Mouse (Mus musculus) kidney, embryonic 14.5 days (tissue): ENCODE data around the gene Rag2. TPM values are rescaled to one million over a fixed set of nuclear protein-coding genes. Genes with fewer than 3 reads are reported as not detected.

Source experiments
- ATAC-seq: fragments of 200-750 bp; cut with Nextera tagmentation; 2 replicates; pipeline ENCODE4 v1.8.0; 2017; ENCODE audit warnings: moderate number of reproducible peaks, mild to moderate bottlenecking, moderate TSS enrichment, moderate library complexity; ENCODE audit not compliant: low FRiP score, low TSS enrichment
- H3K27ac ChIP-seq: fragments of 300-500 bp; sonication (generic); 2 replicates; pipeline ENCODE4 v1.5.1; 2014; ENCODE audit warnings: low read depth, mild to moderate bottlenecking, low read length, moderate library complexity, mixed read lengths
- H3K27me3 ChIP-seq: fragments of 300-500 bp; sonication (generic); 2 replicates; pipeline ENCODE4 v1.6.1; 2014; ENCODE audit warnings: mild to moderate bottlenecking, low read length; ENCODE audit not compliant: control insufficient read depth, insufficient read depth
- H3K36me3 ChIP-seq: fragments of 300-500 bp; sonication (generic); 2 replicates; pipeline ENCODE4 v1.6.1; 2014; ENCODE audit warnings: low read length, mixed read lengths; ENCODE audit not compliant: control insufficient read depth, insufficient read depth
- H3K4me1 ChIP-seq: fragments of 300-500 bp; sonication (generic); 2 replicates; pipeline ENCODE4 v1.6.1; 2014; ENCODE audit warnings: low read length, mixed read lengths; ENCODE audit not compliant: control insufficient read depth, insufficient read depth
- H3K4me2 ChIP-seq: fragments of 300-500 bp; sonication (generic); replicated peaks from 2 replicates; pipeline ENCODE4 v1.6.1; 2014; ENCODE audit warnings: low read depth, mild to moderate bottlenecking, low read length
- H3K4me3 ChIP-seq: fragments of 300-500 bp; sonication (generic); 2 replicates; pipeline ENCODE4 v1.5.1; 2014; ENCODE audit warnings: mild to moderate bottlenecking, low read length
- H3K9ac ChIP-seq: fragments of 300-500 bp; sonication (generic); 2 replicates; pipeline ENCODE4 v1.6.1; 2014; ENCODE audit warnings: low read depth, mild to moderate bottlenecking, low read length, moderate library complexity
- H3K9me3 ChIP-seq: fragments of 300-500 bp; sonication (generic); 2 replicates; pipeline ENCODE4 v1.6.1; 2016; ENCODE audit warnings: low read length; ENCODE audit not compliant: control insufficient read depth
- WGBS: fragments of 180-500 bp; shearing (Covaris S2); extraction: QIAGEN DNeasy Blood & Tissue Kit; methylation state at CpG from one replicate; pipeline ENCODE4 v1.1.7; 2014; 5-methylcytosine and 5-hydroxymethylcytosine counted together
- polyA plus RNA-seq: library from polyadenylated mRNA; unstranded; fragments of >200 nt; fragmentation: Nextera tagmentation; extraction: Ambion mirVana; gene quantifications from 2 replicates; pipeline ENCODE4 v1.2.1, GENCODE M21; 2014

Gene Rag2
- polyA plus RNA-seq, 1 experiment from 2014 or later: 0.11 TPM

GRCm38 (mm10) chr2:101665058-101665702 lies 40.7 kb downstream of the Rag2 start:
- H3K9ac ChIP-seq: no peak overlapping the region
- H3K9me3 ChIP-seq: no peaks in the 10 kb centered on the region
- H3K27me3 ChIP-seq: 0 out of 2 replicates have a peak, but pooled peaks cover 3% of the 10 kb centered on the region
- no peak overlapping the region for H3K4me3 ChIP-seq
- no peak overlapping the region for H3K27ac ChIP-seq
- no peak overlapping the region for H3K4me2 ChIP-seq
- WGBS: 24% methylated on average over 9 of the region's 9 CpGs
- H3K4me1 ChIP-seq: no peaks in the 10 kb centered on the region
- H3K36me3 ChIP-seq: no peaks in the 10 kb centered on the region
- peak; percentile 80 for ATAC-seq

- no peak overlapping the region for H3K4me2 ChIP-seq
- ATAC-seq: no peak
- no peaks in the 10 kb centered on the region for H3K9me3 ChIP-seq
- H3K9ac ChIP-seq: no peak overlapping the region
- WGBS: 89% methylated on average over 3 of the region's 3 CpGs
- 0 out of 2 replicates have a peak, but pooled peaks cover 3% of the 10 kb centered on the region for H3K27me3 ChIP-seq
- H3K36me3 ChIP-seq: no peaks in the 10 kb centered on the region
- no peaks in the 10 kb centered on the region for H3K4me1 ChIP-seq
- H3K4me3 ChIP-seq: no peak overlapping the region
- H3K27ac ChIP-seq: no peak overlapping the region
Observed at GRCm38 (mm10) chr2:101665703-101666092, 41.2 kb downstream of the Rag2 start.

GRCm38 (mm10) chr2:101668751-101669150 lies 44.2 kb downstream of the Rag2 start:
- H3K9me3 ChIP-seq: no peaks in the 10 kb centered on the region
- H3K36me3 ChIP-seq: no peaks in the 10 kb centered on the region
- H3K4me2 ChIP-seq: no peak overlapping the region
- no peak overlapping the region for H3K9ac ChIP-seq
- H3K27me3 ChIP-seq: no peaks in the 10 kb centered on the region
- no peak overlapping the region for H3K4me3 ChIP-seq
- ATAC-seq: no peak
- 95% methylated on average over 3 of the region's 3 CpGs for WGBS
- no peak overlapping the region for H3K27ac ChIP-seq
- no peaks in the 10 kb centered on the region for H3K4me1 ChIP-seq

GRCm38 (mm10) chr2:101673547-101673946 lies 49.0 kb downstream of the Rag2 start:
- Histone ChIP-seq H3K9me3 (no peaks in the 10 kb centered on the region), H3K9ac (no peak overlapping the region), H3K27me3 (no peaks in the 10 kb centered on the region), H3K36me3 (no peaks in the 10 kb centered on the region), H3K4me3 (no peak overlapping the region), H3K4me1 (no peaks in the 10 kb centered on the region), H3K4me2 (no peak overlapping the region), H3K27ac (no peak overlapping the region)
- 86% methylated on average over 3 of the region's 3 CpGs for WGBS
- ATAC-seq: no peak

GRCm38 (mm10) chr2:101678236-101679021 lies 53.9 kb downstream of the Rag2 start, which contains the start of gene Traf6:
Gene Traf6 (plus strand): TSS chr2:101678429.
- WGBS: under 1% methylated on average over 66 of the region's 68 CpGs
- Histone ChIP-seq H3K27me3 (no peaks in the 10 kb centered on the region), H3K27ac (0 out of 2 replicates have a peak within 1 kb of the TSS, but pooled peaks have one; percentile 26), H3K9ac (peak within 1 kb of the TSS; percentile 93), H3K4me2 (peak within 1 kb of the TSS; percentile 78), H3K36me3 (0 out of 2 replicates have a peak, but pooled peaks cover 1% of the 10 kb centered on the region), H3K9me3 (no peaks in the 10 kb centered on the region), H3K4me1 (0 out of 2 replicates have a peak, but pooled peaks cover 5% of the 10 kb centered on the region), H3K4me3 (peak within 1 kb of the TSS; percentile 100)
- ATAC-seq: peak; percentile 96

- no peak for ATAC-seq
- 5% methylated on average over 15 of the region's 15 CpGs for WGBS
- H3K4me3 ChIP-seq: peak overlapping the region; percentile 100
- no peaks in the 10 kb centered on the region for H3K27me3 ChIP-seq
- H3K4me2 ChIP-seq: peak overlapping the region; percentile 78
- peaks cover 3% of the 10 kb centered on the region; the same call in 1 of the 2 replicates for H3K36me3 ChIP-seq
- 0 out of 2 replicates have a peak, but pooled peaks cover 5% of the 10 kb centered on the region for H3K4me1 ChIP-seq
- H3K27ac ChIP-seq: no peak overlapping the region
- H3K9me3 ChIP-seq: no peaks in the 10 kb centered on the region
- H3K9ac ChIP-seq: peak overlapping the region; percentile 93
Observed at GRCm38 (mm10) chr2:101679164-101679784, 54.8 kb downstream of the Rag2 start.

Other genes starting within 250 kb of the Rag2 start
- 0.03 TPM in 1 of 2 replicates, not detected in the other for gene Rag1, start 24.8 kb downstream of the Rag2 start, polyA plus RNA-seq
- gene B230118H07Rik, start 24.8 kb downstream of the Rag2 start, polyA plus RNA-seq: 60.6 and 83.0 TPM in 2 replicates
- 7.5 and 18.4 TPM in 2 replicates for gene Traf6, start 53.7 kb downstream of the Rag2 start, polyA plus RNA-seq